Mouse (Mus musculus): ENCODE data around the gene Ifi203.
A peak's percentile ranks its signal among the peaks of the same experiment; 100 is the strongest.
"Not testable (repeated sequence)": the region's sequence is repeated elsewhere in the genome, so short reads cannot be mapped to it uniquely, and the experiment has no call there.

Ifi203 gene

DNA sequence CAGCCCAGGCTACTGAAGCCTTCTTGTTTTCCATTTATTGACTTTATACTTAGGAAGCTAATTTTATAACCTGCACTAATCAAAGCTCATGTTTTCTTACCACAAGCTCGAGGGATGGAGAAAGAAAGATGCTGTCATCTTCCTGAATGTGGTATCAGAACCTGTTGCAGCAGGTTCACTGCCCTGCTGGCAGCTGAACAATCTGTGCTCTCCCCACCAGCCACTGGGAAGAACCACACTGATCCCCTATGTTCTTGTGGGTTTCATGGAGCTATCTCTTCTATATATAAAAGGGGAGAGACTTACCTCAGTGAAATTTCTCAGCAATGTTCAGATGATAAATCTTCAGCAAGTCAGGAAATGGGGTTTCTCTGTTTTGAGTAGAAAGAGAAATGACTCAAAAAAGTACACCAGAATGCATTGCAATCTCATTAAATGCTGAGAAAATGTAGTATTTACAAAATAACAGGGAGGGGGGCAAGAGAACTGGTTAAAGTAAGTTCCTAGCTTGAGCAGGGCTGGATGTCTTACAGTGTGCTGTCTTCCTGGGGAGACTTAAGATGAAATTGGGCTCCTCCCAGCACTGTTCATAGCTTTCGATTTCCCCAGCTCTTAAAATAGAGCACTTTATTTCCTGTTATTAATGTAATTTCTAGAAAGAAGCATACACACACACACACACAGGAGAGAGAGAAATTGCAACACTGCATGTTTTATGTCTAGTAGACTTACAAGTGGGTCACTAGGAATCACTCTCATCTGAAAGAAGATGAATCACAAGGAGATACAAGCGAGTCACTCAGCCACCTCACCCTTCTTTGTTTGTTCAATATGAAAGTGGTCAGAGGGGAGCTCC, at the start of gene Ifi203, which contains the start of gene Mndal:
Gene Ifi203, minus strand, starts transcription at position 749 of the 856 bp plus-strand sequence.
Gene Mndal, minus strand, starts transcription at position 568 of the 856 bp plus-strand sequence.
- DNase-seq (ENCODE audit: low spot score) = not testable (repeated sequence)

DNA sequence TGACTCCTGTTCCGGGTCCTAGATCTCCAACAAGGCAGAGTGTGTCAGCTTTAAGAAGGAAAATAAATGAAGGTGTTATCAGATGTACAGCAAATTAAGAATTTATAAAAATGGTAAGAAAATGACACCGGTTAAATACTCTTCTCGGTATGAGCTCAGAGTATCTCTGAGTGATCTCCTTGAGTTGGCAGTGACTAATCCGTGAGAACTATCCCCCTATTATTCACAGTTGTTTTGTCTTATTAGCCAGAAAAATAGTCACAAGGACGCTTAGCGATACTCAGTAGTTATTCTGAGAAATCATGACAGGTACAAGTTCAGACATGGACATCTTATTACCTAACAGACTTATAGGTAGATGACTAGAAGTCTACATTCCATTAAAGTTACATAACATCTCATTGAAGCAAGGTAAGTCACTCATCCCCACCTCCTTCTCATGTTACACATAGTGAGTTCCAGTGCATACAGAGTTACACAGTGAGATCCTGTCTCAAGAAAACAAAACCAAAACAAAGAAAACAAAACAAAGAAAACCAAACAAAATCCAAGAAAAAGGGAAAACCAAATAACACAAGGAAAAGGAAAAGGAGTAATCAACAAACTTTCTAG, 40.3 kb upstream of the Ifi203 start, which contains the start of gene Ifi202b:
Gene Ifi202b, minus strand, starts transcription at position 51 of the 612 bp plus-strand sequence.
- not testable (repeated sequence) for DNase-seq (ENCODE audit: low spot score)

DNA sequence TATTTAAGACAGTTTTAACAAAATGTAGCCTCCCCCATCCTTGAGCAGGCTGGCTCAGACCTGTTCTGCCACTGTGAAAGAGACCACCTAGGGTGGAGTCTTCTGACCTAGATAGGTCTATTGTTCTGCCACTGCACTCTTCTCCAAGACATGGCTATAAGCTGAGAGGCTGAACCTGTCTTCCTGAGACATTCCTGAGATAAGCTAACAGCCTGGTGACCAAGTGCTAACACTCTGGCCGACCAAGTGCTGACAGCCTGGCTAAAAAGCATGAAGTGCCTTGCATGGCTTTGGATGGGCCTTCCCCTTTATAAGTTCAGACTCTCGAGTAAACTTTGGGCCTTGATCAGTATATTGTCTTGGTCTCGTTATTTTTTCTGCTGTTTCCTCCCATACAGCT, 38.6 kb upstream of the Ifi203 start:
- DNase-seq (ENCODE audit: low spot score) = not testable (repeated sequence)

DNA sequence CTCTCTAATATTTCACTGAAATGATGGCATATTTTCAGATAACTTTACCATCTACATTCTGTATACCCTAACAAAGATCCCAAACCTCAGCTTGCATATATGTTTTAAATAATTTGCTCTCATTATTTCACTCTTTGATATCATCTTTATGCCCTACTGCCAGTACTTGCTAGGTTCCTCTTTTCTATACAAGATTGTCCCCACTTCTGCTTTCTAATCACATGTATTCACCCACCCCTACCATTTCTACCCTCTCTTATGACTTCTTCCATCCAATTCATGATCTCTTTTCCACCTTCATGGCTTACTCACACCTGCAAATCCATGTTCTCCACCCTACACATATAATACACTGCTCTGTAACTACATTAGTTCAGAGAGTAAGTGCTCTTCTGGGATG, 35.1 kb upstream of the Ifi203 start:
- DNase-seq (ENCODE audit: low spot score) = no peak

DNA sequence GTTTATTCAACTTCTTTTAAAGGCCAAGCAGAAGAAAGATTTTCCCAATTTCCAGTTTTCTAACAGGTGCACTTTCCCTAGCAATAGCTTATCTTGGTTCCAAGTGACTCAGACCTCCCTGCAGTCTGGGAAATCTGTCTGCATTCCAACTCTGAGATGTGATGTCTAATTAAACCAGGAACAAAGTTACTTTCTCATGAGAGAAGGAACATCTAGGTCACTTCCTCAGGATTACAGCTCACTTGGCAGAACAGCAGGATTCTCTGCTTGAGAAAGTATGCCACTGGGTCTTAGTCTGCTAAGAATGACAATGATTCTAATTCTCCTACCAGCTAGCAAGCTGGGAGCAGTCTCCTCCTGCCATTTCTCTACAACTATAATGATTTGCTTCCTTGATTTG, 30.6 kb upstream of the Ifi203 start:
- DNase-seq (ENCODE audit: low spot score) = peak; percentile 1

DNA sequence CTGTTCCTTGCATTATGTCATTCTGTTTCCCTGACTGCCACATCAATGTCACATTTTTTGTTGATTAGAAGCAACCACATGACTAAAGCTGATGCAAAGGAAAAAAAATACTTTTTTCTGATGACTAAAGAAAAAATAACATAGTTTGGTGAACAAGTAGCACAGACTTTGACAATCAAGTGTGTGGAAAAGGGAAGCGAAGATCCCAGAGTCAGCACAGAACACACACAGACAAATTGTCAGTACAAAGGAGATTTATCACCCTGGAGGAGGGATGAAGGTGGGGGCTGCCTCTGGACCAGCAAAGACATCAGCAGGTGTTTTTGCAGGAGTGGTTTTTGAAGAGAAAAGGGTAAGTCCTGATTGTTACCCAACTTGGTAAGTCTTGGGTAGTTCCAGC, 19.0 kb upstream of the Ifi203 start:
- DNase-seq (ENCODE audit: low spot score) = not testable (repeated sequence)

DNA sequence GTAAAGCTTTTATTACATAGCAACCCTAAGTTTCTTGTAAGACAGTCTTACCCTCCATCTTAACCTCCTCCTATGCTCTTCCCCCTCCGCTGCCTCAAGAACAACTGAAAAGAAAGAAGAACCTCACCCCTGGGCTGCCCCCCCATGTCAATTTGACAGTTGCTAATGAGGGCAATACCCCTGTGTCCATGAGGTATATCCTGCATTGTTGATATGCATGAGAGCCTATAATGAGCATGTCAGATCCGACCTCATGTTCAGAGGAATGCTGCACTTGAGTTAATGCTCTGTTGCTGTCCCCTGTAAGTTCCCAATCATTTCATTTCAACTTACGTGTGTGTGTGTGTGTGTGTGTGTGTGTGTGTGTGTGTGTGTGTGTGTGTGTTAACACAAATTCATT, 17.5 kb upstream of the Ifi203 start:
- DNase-seq (ENCODE audit: low spot score) = not testable (repeated sequence)

DNA sequence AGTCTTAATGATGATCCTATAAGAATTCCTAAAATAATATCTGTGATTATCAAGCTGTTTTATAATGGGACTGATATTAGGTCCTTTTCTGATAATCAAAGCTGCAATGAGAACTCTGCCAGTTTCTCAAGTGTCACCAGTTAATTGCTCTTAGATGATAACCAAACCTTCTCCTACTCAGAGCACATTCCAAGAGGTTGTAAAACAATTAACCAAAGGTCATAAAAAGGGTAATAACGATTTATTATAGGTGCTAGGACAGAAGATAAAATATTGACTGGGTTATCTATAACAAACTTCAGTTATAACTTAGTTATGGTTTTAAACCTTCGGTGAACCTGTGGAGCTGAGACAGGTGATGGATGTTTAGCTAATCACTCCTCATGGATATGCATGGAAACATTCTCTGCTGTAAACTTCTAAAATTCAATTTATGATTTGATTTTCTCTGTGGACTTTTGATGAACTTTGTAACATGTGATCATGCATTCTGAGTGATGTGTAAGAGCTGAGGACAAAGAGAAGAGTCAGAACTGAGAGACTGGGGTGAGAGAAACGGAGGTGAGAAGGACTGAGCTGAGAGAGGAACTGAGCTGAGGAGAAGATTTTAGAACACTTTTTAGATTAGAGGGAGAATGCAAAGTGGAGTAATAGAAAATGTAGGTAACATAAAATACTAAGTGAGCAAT, 13.5 kb upstream of the Ifi203 start:
- not testable (repeated sequence) for DNase-seq (ENCODE audit: low spot score)

DNA sequence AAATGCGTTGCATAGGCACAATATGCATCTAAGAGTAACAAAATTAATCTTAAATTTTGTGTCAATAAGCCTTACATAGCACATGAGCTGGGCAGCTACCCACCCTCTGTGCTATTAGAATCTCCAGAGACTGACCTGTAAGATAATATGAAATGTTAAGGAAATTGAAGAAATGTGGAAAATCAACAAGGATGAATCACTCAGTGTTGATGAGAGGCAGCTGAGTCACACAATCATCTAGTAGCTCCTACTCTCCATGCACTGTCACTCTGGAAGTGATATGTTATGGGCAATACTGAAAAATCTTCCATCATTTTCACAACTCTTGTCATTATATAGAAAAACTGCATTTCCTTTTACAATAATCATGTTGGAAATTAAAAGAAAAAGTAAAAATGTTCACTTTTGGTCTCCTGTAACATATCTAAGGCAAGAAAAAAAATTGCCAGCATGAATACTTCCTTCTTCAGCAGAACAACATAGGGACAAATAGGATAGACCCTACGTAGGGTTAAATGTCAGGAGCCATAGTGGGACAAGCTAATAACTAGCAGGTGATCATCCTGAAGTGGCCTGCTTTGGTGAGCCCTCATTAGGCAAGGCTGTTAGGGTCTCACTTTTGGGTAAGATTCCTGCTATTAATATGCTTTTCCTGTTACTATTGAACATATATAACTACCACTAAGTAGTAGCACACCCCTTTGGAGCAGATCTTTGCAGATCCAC, 12.8 kb upstream of the Ifi203 start:
- no peak for DNase-seq (ENCODE audit: low spot score)

DNA sequence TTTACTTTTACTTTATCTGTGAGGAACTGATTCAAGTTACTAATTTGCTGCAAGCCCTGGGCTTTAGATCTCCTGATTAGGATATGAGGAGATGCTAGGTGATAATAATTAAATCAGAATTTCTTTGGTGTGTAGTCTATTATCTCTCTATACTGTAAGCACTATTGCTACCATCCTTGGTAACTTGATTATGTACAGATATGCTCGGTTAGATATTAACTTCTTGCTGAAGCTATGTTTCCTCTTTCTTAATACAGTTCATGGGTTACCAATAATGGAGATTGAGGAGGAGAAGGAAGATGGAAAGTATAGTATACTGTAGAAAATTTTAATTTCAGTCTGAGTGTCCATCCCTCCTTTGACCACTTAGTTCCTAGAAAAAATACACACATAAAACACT, 11.1 kb upstream of the Ifi203 start:
- no peak for DNase-seq (ENCODE audit: low spot score)

DNA sequence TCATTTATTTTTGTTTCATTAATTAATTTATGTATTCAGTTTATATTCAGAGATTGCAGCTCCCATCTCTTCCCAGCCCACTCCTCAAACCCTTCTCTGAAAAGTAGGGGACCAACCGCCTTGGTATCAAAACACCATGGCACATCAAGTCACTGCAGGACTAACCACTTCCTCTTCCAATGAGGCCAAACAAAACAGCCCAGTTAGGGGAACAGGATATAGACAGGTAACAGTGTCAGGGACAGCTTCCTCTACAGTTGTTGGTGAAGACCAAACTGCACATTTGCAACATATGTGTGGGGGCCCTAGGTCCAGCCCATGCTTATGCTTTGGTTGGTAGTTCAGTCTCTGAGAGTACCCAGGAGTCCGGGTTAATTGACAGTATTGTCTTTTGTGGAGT, 6.6 kb upstream of the Ifi203 start:
- DNase-seq (ENCODE audit: low spot score) = not testable (repeated sequence)

DNA sequence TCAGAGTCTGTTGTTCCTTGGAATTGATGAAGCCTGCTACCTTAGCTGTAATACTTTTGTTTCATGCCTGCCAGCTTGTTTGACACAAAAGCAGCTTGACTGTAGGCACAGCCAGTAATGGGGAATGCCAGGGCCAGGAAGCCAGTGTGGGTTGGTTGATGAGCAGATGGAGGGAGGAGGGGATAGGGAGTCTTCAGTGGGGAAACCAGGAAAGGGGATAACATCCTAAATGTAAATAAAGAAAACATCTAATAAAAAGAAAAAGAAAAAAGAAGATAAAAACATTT, 251 bp upstream of the Ifi203 start:
- DNase-seq (ENCODE audit: low spot score) = not testable (repeated sequence)

DNA sequence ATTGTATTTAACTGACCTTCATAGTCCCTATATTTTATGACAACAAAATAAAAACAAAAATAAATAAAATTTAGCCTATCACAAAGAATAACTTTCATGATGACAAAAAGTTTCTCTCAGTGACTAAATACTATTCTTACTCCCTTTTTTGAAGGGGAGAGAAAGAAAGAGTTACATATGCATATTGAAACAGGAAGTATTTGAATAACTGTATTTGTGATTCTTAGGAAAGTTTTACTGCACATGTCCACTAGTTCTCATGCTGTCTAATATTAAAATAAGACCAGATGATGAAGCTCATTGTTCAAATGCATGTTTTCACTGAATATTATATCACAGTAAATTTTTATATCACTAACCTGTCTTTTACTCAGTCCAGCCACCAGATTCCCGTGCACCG, 950 bp downstream of the Ifi203 start:
- DNase-seq (ENCODE audit: low spot score) = not testable (repeated sequence)

DNA sequence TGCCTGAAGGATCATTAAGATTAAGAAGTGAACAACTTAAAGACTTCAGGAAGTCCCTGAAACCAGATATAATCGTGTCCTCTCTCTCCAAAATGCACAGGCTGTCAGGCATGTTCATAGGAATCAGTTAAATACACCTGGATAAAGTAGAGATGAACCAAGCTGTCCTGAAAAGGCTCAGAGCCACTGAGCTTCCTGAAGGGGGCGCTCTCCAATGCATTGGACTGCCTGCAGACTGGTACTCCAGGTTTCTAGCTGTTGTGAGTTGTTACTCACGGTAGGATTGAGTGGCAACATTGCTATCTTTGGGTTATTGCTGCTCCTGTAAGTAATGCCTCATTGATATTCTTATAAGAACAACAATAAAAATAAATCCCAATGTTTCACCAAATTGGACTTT, 23.2 kb downstream of the Ifi203 start:
- DNase-seq (ENCODE audit: low spot score) = not testable (repeated sequence)

DNA sequence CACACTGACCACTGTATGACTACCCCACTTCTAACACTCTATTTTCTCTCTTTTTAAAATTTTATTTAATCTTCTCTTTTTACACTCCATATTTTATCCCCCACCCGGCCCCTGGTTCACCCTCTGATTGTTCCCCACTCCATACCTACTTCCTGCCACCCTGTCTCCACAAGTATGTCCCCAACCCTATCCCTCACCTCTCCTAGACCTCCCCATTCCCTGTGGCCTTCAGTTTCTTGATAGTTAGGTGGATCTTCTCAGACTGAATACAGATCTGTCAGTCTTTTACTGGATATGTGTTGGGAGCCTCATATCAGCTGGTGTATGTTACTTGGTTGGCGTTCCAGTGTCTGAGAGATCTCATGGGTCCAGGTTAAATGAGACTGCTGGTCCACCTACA, 27.9 kb downstream of the Ifi203 start:
- no peak for DNase-seq (ENCODE audit: low spot score)

DNA sequence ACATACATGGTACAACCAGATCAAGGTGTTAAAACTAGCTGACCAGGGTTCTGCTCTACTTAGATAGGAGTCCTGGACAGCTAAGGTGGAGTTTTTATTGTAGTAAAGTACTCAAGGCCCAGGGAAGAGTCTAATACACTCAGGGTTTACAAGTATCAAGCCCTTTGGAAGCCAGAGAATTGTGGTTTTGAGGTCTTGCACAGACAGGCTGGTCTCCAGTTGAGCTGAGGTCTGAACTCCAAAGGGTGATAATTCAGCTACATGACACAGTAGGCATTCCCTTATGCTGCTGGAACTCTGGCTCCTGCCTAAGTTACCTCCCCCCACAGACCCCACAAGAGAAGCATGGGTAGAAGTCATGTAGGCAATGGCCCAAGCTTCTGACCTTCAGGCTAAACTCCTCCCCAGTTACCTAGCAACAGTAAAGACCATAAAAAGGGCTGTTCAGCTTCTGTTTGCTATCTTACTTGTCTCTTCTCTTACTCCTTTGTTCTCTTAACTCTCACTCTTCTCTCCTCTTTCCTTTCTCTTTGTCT, 29.1 kb downstream of the Ifi203 start:
- DNase-seq (ENCODE audit: low spot score) = not testable (repeated sequence)

DNA sequence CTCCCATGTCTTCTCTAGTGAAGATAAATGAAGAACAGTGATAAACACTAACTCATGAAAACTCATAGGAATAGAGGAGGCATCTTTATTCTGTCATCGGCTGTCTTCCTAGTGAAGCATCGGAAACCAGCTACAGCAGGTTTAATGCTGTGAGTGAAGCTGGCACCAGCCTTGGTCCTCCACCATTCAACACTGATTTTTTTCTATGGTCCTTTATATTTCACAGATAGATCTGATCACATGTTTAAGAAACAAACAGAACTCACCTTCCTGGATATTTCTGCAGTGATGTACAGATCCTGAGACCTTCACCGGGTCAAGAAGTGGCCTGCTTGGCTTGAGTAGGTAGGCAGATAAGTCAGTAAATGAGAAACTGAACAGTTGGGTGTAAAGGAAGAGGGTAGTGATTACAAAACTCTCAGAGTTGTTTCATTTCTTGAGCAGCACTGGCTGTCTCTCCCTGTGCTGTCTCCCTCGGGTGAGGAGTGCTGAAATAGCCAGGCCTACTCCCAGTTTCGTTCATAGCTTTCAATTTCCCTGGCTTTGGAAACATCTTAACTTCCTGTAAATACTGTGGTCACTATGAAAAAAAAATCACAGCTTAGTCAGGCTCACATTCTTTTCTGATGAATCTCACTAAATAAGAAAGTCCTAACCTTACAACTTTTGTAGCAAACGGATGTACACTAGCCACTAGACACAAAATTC, 29.8 kb downstream of the Ifi203 start, which contains the start of gene Ifi211:
Gene Ifi211, minus strand, starts transcription at position 499 of the 708 bp plus-strand sequence.
- DNase-seq (ENCODE audit: low spot score) = not testable (repeated sequence)

DNA sequence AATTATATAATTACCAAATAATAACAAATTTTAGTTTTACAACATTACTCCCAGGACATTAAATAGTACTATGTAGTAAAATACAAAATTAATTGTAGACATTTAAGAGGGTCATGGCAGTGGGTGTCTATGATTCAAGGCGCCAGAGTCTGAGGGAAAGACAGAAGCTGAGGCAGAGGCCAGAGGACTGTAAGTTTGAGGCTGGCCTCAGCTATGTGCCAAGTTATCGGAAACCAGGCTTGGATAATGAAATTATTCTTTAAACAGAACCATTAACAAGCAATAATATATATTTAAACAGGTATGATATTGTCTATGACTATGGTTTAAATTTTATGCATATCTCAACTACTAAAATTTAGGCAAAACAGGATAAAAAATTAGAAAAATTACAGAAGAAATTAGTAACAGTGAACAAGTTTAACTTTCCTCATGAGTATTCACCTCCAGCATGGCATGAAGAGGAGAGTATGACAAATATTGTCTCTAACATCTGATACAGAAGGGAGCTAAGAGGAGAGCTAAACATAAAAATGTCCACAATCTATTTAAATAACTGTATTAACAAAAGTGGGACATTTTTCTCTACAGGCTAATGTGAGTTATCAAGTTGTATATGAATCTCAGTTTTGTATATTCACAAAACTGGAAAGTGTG, 30.5 kb downstream of the Ifi203 start:
- no peak for DNase-seq (ENCODE audit: low spot score)

DNA sequence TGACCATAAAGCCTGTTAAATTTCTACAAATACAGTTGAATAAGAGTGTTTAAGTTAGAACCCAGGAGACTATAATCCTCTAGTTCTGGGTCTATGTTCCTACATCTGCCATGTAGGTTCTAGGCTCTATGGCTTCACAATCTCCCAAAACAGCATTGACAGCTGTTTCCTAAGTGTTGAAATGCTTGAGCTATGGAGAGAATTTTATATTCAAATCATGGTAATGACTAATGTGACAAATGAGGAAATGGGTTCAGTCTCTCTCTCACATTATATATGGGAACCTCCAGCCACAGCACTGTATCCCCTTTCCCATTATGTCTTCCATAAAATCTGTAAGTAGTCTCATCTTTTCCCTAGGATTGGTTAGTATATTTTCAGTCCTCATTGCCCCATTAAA, 34.1 kb downstream of the Ifi203 start:
- DNase-seq (ENCODE audit: low spot score) = not testable (repeated sequence)

DNA sequence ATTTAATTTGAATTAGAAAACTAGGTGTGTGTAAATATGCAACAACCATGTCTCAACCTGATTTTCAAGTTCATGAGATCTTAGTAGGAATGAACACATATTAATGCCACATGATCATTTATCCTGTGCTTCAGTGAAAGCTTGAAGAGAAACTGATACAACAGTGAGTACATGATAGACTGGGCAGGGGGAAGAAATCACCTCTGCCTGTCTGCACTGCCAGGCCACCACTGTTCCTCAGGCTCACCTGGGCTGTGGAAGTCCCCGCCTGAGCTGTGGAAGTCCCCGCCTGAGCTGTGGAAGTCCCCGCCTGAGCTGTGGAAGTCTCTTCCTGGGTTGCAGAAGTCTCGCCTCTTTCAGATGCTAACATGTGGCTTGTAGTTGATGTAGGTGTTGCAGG, 36.6 kb downstream of the Ifi203 start:
- DNase-seq (ENCODE audit: low spot score) = not testable (repeated sequence)

DNA sequence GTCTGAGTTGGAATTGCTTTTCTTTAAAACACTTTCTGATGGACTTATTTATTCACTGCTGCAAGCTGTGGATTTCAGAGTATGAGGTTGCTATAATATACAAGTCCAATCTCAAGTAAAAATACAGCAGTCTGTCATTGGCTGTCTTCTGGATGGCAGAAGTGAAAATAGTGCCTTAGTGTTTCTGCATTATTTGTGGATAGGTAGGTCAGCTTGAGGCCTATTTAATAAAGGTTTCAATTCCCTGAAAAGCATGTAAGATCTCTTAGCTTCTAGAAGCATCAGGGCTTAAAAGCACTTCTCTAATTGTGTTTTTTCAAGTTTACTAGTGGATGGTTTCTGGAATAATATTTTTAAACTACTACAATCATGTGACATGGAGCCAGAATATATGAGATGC, 52.7 kb downstream of the Ifi203 start:
- DNase-seq (ENCODE audit: low spot score) = not testable (repeated sequence)
